Mouse (Mus musculus) gastrocnemius, postnatal 10 days (tissue): ENCODE measurements around the gene Trpt1. TPM values are rescaled to one million over a fixed set of nuclear protein-coding genes. Genes with fewer than 3 reads are reported as not detected.
"Not testable (repeated sequence)": the region's sequence is repeated elsewhere in the genome, so short reads cannot be mapped to it uniquely, and the experiment has no call there.

Experiments
- DNase-seq: peaks from one replicate; pipeline ENCODE4 v3.0.0; 2021; ENCODE audit warnings: mixed read lengths
- total RNA-seq, 2 experiments: library from RNA; stranded (reverse); gene quantifications; 2 replicates each; pipeline ENCODE4 v1.2.3; 2021

The Trpt1 gene
- total RNA-seq, 2 experiments from 2014 or later, result 19.1 to 20.8 TPM

- peak; percentile 85 for DNase-seq
These were observed 21.4 kb upstream of the Trpt1 start, which contains the start of gene Ppp1r14b for GRCm38 (mm10) chr19:6974211-6975205. Gene Ppp1r14b (plus strand): TSS chr19:6974968.

- peak; percentile 73 for DNase-seq
These were observed 20.1 kb upstream of the Trpt1 start, which contains the start of gene Plcb3 for GRCm38 (mm10) chr19:6975537-6976521. Gene Plcb3 (minus strand): TSS chr19:6976470.

GRCm38 (mm10) chr19:6977759-6978638 lies 17.9 kb upstream of the Trpt1 start:
- DNase-seq, result no peak

- DNase-seq, result no peak
These were observed 17.3 kb upstream of the Trpt1 start for GRCm38 (mm10) chr19:6978639-6978974.

- peak; percentile 42 for DNase-seq
These were observed 16.9 kb upstream of the Trpt1 start for GRCm38 (mm10) chr19:6979001-6979479.

- DNase-seq, result peak; percentile 100
These were observed 16.2 kb upstream of the Trpt1 start for GRCm38 (mm10) chr19:6979486-6980380.

- DNase-seq, result peak; percentile 99
These were observed 15.4 kb upstream of the Trpt1 start, which contains the start of gene Fkbp2 for GRCm38 (mm10) chr19:6980381-6981093. Gene Fkbp2 (minus strand): TSS chr19:6980501.

GRCm38 (mm10) chr19:6981465-6981864 lies 14.5 kb upstream of the Trpt1 start:
- no peak for DNase-seq

- no peak for DNase-seq
These were observed 12.3 kb upstream of the Trpt1 start for GRCm38 (mm10) chr19:6983621-6984020.

GRCm38 (mm10) chr19:6985300-6985699 lies 10.6 kb upstream of the Trpt1 start:
- no peak for DNase-seq

- DNase-seq, result no peak
These were observed 9.8 kb upstream of the Trpt1 start for GRCm38 (mm10) chr19:6985951-6986708.

GRCm38 (mm10) chr19:6987061-6987903 lies 8.6 kb upstream of the Trpt1 start, which contains the start of gene Vegfb:
Gene Vegfb (minus strand): TSS chr19:6987651.
- peak; percentile 72 for DNase-seq

- no peak for DNase-seq
These were observed 8.0 kb upstream of the Trpt1 start for GRCm38 (mm10) chr19:6987904-6988285.

GRCm38 (mm10) chr19:6989251-6989650 lies 6.7 kb upstream of the Trpt1 start:
- DNase-seq, result no peak

GRCm38 (mm10) chr19:6990712-6991111 lies 5.2 kb upstream of the Trpt1 start:
- DNase-seq, result no peak

GRCm38 (mm10) chr19:6991166-6991565 lies 4.8 kb upstream of the Trpt1 start:
- not testable (repeated sequence) for DNase-seq

GRCm38 (mm10) chr19:6992011-6992858 lies 3.7 kb upstream of the Trpt1 start, which contains the start of gene Dnajc4:
Gene Dnajc4 (minus strand): TSS chr19:6992572.
- peak; percentile 91 for DNase-seq
